29 mouse cellular contexts compared by ENCODE assay signal in the genomic region with DNA sequence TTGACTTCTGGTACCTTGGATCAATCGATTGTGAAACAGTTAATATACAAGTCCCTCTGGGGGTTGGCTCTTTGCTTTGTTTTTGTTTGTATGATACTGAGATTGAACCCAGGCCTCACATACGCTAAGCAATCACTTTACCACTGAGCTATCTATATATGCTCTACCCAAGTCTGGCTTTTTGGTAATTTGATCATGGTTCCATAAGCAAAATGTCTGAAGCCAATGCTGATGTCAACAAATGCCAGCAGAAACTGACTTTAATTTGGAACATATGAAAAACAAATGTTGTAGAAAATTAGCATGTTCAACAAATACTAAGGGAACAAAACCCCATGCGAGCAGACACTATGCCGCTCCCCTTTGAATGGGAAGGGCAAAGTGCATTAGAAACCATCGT.
"Had no signal": no experiment of that assay in that cellular context is flagged by ENCODE, and none has a peak within 500 bp of the region (broad histone marks: within the 10 kb centered on the region; RNA-seq: fewer than 3 reads in every experiment).

No protein-coding gene starts in this region.

- H3K9me3 ChIP-seq: heart, embryonic 10.5 days; heart, embryonic 12.5 days; hindbrain, embryonic 10.5 days; hindbrain, embryonic 12.5 days; intestine, embryonic 15.5 days; kidney, embryonic 15.5 days; limb, embryonic 10.5 days; limb, embryonic 12.5 days; liver, embryonic 13.5 days; liver, embryonic 15.5 days had no signal

- H3K36me3 ChIP-seq: heart, embryonic 10.5 days; heart, embryonic 12.5 days; hindbrain, embryonic 10.5 days; hindbrain, embryonic 12.5 days; intestine, embryonic 15.5 days; kidney, embryonic 15.5 days; limb, embryonic 10.5 days; limb, embryonic 12.5 days; liver, embryonic 13.5 days; liver, embryonic 15.5 days had no signal

- ATAC-seq: hindbrain, embryonic 16.5 days; inflammation-experienced regulatory T-cells, adult 6 months; intestine, embryonic 15.5 days; intestine, postnatal 0 days had no signal

- H3K4me1 ChIP-seq: heart, embryonic 10.5 days; heart, embryonic 12.5 days; intestine, embryonic 15.5 days; kidney, embryonic 15.5 days; limb, embryonic 10.5 days; limb, embryonic 12.5 days; liver, embryonic 13.5 days; liver, embryonic 15.5 days had no signal

- H3K4me2 ChIP-seq: heart, embryonic 12.5 days; hindbrain, embryonic 12.5 days; hindbrain, embryonic 14.5 days; intestine, embryonic 15.5 days; kidney, embryonic 15.5 days; limb, embryonic 12.5 days; liver, embryonic 11.5 days; liver, embryonic 13.5 days; liver, embryonic 15.5 days had no signal

- H3K27me3 ChIP-seq: heart, embryonic 12.5 days; hindbrain, embryonic 12.5 days; intestine, embryonic 15.5 days; kidney, embryonic 15.5 days; limb, embryonic 12.5 days; liver, embryonic 13.5 days; liver, embryonic 15.5 days had no signal

- H3K4me3 ChIP-seq: gastrocnemius, adult 2 months; heart, embryonic 10.5 days; heart, embryonic 12.5 days; hindbrain, embryonic 10.5 days; hindbrain, embryonic 12.5 days; intestine, embryonic 15.5 days; kidney, embryonic 15.5 days; limb, embryonic 10.5 days; limb, embryonic 12.5 days; liver, embryonic 13.5 days; liver, embryonic 15.5 days had no signal

- DNase-seq: gastrocnemius, adult 2 months; gastrocnemius, postnatal 10 days; gastrocnemius, postnatal 25 days; heart, adult 18-20 months; heart, postnatal 10 days; heart, postnatal 4 days; kidney, adult 18-20 months; kidney, adult 9 months; kidney, postnatal 14 days; kidney, postnatal 36 days; layer of hippocampus, adult 9-11 months; layer of hippocampus, postnatal 36 days; liver; liver, embryonic 13.5 days had no signal

- H3K27ac ChIP-seq: gastrocnemius, adult 2 months; heart, embryonic 10.5 days; hindbrain, embryonic 10.5 days; hindbrain, embryonic 12.5 days; hindbrain, embryonic 14.5 days; intestine, embryonic 15.5 days; kidney, embryonic 15.5 days; kidney, postnatal 0 days; limb, embryonic 10.5 days; limb, embryonic 12.5 days; liver, embryonic 13.5 days; liver, embryonic 15.5 days had no signal

- H3K9ac ChIP-seq: heart, embryonic 12.5 days; hindbrain, embryonic 12.5 days; hindbrain, embryonic 14.5 days; intestine, embryonic 15.5 days; kidney, embryonic 15.5 days; limb, embryonic 12.5 days; liver, embryonic 13.5 days; liver, embryonic 15.5 days had no signal
